Mouse (Mus musculus) retina, postnatal 7 days (tissue): ENCODE data around the gene Mdk.

ENCODE experiments used
- DNase-seq: peaks from one replicate; pipeline ENCODE4 v3.0.0-alpha.2; 2012; ENCODE audit warnings: low read depth, low spot score

Mdk gene

DNA sequence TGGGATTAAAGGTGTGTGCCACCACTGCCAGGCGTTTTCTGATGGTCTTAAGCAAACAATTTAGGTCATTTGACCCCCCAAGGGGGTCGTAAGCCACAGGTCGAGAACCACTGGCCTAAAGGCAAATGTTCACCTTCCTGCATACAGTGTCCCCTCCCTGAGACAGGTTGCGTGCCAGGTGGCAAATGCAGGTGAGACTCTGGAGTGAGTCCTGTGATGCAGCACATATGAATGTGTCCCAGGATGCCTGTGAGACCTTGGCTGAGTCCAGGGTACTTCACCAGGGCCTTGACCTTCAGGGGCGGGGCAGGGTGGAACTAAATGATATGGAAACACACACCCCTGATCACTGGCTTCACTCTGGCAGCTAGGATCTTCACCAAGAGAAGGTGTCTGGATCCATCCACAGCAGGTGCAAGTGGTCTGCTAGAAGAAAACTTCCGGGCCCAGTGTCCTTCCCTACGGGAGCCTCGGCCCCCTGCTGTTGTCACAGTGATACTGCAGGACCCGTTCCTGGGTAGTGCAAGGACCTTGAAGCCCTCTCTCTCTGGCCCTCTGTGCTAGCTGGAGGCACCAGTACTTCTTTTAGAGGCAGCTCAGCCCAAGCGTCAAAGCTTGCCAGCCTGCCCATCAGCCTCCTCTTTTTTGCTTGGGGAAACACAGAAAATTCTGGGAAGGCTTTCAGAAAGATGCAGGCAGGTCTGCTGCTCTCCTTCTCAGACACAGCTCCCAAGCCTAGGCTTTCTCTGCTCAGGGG lies 26.8 kb upstream of the Mdk start:
- no peak for DNase-seq

DNA sequence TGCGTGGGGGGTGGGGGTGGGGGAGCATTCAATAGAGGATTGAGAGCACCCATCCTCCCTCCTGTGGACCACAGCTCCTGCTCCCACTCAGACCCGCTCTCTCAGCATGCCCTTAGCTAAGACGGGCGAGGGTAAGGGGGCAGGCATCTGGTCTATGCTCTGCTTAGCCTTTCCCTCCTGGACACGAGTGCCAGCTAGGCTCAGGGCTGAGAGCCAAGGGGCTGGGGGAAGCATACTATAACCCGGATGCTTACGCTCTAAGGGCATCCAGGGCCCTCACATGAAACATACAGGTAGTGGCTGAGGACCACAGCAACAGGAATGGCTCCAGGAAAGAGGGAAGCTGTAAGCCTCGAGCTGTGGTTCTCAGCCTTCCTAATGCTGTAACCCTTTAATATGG lies 26.0 kb upstream of the Mdk start:
- no peak for DNase-seq

DNA sequence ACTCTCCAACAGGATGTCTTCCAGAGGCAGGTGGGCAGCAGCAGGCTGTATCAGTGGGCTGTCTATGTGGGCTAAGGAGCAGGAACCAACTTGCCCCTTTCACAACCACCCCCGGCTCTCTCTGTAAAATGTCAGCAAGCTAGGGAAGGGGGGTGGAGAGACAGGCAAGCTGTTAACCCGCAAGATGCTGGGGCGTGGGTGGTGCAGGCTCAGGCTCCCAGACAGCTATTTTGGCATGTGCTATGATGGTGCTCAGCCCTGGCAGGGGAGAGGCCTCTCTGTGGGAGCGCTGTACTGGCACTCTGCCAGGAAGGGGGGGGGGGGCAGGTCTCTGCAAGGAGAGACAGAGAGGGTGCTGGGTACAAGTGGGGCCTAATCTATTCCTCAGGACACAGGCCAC lies 25.0 kb upstream of the Mdk start:
- DNase-seq = no peak

DNA sequence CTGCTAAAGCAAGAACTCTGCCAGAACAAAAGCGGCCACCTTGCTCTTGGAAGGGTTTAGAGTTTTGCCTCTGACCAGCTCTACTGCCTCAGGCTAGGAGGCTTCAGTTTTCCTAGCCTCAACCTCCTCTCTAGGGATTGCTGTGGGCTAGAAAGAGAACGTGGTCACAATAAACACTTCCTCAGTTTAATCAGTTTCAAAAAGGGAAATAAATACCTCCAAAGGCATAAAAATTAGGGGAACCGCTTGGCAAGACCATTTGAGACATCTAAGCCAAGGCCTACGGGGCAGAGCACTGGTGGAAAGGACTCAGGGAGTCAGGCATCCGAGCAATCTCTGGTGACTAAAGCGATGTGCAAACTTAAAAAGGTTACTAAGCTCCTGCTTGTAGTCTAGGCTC lies 23.8 kb upstream of the Mdk start:
- DNase-seq = no peak

DNA sequence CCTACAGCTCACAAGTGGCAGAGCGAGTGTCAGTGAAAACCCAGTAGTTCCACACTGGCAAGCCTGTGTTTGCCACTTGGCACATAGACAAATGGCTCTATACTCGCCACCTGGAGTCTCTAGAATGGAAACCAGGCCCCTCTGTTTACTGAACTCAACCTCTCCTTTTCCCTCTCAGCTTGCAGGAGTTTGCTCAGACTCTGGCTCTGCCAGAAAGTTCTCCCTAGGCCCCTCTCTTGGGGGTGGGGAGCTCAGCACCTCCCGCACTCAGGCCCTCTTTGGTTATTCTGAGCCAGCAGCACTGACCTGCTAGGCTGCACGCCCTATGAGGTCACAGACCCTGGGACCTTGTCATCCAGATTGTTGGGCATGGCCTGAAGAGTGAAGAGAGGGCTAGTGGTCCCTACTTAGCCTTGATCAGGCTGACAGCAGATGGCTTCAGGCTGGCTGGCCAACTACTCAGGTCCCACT lies 23.1 kb upstream of the Mdk start:
- DNase-seq = no peak

DNA sequence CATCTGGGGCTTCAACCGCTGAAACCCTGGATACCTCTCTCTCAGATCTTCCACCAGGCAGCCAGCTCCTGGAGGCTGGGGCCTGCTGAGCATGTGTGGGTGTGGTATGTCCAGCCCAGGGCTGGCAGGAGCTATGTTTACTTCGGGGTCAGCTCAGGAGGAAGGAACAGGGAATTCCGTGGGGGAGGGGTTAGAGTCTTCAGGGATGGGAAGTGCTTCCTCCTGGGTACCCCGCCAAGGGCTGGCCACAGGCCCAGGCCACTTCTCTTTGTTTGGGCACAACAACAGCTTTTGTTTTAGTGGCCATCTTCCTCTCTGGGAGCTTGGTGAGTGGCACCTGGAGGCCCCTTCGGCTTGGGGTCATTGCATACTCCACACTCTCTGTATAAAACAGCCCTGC lies 21.7 kb upstream of the Mdk start:
- DNase-seq = no peak

DNA sequence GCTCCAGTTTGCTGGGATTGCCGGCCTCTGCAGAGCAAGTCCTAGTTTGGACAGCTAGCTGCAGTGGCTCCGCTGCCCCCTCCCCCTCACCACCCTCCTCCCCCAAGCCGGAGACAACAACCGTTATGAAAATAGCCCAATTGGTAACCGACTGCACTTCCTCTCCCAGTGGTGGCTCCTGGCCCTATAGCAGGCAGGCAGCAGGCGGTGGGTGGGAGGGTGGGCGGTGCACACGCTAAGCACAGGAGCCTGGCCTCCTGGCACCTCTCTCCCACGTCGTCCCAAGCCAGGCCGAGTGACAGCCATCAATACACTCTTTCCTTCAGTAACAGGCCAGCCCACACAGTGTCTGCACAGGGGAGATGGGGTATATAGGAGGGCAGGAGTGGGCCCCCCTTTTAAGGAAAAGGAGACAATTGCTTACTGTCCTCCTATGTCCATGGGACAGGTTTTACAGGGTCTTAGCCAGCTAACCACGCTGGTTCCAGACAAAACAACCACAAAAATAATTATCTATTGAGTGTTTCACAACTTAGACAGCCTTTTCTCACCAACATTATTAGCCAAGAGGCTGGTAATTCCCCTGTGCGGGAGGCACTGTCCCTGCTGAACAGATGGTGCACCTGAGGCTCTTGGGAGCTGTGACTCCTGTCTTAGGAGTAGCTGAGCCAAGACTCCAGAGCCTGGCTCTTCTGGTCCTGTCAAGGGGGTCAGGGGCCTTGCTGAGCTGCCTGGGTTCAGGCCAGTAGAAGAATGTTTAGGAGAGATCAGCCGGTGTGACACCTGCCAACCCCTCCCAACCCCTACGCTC lies 18.4 kb upstream of the Mdk start:
- DNase-seq = no peak

DNA sequence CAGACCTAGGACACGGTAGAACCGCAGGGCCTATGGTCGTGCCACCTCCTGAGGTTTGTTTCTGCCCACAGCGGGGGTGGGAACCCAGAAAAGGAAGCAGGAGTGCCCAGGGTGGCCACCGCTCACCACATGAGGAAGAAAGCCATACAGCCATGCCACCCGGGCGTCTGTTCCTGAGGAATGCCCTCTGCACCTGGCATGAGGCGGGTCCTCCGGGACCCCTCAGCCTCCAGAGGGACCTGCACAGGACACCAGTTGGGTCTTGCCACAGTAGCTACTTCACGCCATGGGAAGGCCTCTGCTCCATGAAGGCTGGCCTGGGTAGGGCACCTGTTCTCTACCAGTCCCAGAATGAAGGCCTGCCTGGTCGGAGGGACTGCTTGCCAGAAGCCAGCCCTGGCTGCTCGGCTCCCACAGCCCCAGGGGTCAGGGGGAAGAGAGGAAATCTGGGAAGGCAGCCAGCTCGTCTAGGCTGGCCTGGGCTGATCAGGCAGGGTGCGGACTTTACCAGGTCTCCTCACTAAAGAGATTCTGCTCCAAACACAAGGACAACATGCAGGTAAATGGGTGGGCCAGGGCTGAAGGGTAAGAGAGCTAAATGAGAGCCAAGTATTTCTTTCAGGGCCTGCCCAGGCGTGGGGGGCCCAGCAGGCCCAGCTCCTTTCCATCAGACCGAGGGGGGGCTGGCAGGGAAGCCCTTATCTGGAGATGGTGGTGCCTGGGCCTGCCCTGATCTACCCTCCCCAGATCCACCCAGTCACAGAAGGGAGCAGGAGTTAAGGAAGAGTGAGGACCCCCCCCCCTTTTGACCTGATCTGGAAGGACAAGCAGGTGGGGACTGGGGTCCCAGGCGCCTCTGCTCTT lies 17.5 kb upstream of the Mdk start:
- DNase-seq = no peak

DNA sequence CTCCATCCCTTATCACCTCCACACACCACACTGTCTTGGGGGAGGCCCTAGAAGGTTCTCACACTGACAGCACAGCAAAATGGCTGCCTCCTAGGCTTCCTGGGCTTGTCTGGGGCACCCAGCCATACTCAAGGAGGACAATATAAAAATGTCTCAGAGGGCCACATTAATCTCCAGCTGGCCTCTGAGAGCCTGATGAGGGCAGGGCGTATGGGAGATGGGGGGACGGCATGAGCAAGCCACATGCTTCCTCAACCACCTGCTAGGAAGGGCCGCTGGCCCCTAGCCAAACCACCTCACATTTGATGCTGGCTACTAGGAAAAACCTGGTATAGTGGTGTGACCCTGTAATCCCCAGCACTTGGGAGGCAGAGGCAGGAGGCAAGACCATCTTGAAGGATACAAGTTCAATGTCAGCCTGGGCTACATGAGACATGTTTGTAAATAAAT lies 16.7 kb upstream of the Mdk start:
- no peak for DNase-seq

DNA sequence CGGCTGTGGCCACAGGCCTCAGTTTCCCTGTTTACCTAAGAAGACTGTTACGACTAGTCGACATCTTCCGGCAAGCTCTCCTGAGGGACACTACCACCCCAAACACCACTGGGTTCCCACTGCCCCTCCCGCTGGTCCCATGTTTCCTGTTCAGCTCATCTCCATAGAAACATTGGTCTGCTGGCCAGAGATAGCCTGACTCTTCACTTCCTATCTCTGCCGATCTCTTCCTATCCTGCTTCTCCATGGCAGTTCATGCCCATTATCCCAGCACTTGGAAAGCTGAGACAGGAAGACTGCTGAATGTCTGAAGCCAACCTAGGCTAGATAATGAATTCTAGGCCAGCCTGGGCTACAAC lies 16.0 kb upstream of the Mdk start:
- DNase-seq = no peak

DNA sequence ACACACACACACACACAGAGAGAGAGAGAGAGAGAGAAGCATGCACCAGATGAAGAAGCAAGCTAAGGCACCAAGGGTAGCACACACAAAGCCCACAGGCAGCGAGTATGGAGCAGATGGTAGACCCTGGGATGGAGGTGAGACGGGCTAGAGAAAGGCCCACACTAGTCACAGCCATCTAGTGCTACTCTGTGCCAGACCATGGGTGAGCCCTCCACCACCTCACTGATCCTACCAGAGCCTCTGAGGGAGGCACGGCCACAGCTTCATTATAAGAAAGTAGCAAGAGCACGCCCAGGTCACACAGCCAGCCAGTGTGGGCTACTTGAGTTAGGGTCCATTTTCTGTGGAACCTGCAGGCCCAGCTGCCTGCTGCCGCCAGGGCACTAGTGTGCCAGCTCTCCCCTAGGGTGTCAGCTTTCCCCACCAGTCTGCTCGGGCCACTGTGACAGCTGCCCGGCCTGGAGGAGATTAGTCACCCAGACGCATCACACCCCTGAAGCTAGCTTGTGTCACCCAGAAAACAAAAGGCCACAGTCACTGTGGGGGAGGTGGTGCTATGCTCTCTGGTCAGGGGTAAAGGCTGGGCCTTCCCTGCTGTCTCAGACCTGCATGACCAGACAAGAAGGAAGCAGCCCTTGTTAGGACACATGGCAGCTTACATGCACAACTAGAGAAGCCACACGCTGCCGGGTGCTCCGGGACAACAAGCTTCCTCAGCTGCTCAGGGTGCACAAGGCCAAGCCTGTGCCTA lies 15.5 kb upstream of the Mdk start:
- no peak for DNase-seq

DNA sequence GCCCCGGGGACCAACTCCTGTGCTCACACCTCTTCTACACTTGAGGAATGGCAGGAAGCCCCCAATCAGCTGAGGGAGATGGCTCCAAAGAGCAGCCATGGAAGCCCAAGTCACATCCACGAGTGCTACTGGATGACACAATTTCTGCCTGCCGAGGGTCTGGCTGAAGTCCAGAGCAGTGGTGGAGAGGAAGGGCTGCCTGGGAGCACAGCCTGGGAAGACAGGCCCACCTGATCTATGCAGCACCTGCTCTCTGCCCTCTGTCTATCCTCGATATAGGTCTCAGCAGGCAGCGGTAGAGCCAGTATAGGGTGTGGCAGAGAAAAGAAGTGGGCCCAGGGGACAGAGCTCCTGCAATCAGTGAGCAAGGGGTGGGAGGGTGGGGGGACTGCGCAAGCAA lies 14.7 kb upstream of the Mdk start:
- DNase-seq = no peak

DNA sequence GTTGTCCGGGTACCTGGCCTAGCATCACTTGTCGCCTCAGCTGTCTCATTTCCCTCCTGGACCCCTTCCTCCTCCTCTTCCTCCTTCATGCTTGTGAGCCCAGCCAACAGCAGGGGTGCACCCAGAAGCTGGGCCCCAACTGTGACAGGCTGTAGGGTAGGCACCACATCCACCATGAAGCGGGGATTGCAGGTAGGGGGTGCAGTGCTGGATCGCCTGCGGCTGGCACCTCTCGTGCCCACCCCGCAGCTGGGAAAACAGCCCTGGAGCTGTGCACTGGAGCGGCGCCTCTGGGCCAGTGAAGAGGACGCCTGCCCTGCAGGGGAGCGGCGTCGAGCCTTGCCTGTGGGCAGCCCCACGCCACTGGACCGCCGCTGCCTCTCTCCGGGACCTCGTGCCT lies 13.4 kb upstream of the Mdk start, which contains the start of gene Gm9821:
Gene Gm9821 (plus strand): TSS at position 221 of the 400 bp plus-strand sequence.
- no peak for DNase-seq

DNA sequence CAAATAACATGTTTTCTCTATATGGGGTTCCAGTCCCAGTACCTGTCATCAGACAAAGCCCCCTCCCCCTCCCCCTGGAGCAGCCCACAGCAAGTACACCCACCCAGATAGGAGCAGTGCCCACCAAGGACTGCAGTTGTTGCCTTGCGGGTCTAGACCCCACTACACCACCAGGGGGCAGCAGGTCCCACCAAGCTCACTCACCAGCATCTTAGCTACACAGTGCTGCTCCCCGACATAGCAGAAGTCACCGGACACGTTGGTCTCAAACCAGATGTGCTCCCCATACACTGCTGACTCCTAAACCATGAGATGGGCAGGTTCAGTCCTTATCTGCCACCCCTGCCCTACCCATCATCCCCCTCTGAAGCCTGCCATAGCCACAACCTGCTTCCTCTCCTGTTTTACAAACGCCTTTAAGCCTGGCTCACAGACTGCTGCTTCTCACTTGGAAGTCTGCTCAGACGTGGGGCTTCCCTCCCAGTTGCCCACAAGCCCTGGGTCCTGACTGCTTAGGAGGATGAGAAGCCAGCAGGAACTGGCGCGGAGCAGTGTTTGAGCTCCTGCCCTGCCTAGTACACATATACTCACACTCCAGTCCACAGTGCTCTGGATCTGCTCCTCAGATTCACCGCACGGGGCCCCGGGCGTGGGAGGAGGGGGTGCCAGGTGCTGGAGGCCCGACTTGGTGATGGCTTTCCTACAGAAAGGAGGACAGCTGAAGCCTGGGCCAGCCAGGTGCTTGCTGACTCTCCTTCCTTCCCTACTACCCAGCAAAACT lies 12.3 kb upstream of the Mdk start:
- no peak for DNase-seq

DNA sequence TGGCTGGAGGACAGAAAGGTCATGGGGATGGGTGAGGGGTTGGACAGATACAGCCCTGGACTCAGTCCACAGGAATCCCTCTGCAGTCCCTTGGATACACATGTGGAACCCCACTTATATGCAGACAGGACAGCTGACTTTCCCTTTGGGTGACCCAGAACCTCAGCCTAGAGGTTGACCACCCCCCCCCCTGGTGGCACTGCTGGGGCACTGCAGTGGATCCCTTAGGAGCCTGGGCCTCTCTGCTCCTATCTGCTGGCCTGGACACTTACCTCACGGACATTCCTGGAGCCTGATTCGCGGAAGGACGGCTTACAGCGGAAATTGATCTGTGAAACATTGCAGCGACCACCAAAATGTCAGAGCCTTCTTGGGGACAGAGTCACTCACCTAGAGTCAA lies 10.3 kb upstream of the Mdk start:
- no peak for DNase-seq

DNA sequence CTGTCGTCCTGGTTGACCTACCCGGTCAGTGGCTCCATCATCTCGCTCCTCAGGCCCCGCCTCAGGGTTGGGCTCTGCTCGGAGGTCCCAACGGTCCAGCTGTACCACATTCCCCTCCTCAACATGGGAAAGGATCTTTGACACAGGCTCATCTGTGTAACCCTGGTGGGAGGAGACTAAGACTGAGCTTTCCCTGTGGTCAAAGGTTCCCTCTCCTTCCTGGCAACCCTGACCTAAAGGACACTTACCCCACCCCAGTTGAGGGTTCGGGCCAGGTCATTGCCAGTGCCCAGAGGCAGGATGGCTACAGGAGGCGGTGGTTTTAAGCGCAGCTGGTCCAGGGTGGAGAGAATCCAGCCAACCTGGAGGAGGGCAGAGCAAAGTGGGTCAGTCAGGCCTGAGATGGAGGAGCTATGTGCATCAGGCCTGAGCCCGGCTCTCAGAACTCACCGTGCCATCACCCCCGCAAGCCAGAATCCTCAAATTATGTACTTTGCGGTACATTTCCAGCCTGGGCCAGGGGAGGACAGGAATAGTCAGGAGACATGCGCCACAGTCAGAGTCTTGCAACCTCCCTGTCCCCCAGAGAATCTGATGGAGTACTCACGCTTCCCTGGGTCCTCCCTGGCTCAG lies 7.3 kb upstream of the Mdk start:
- DNase-seq = no peak

DNA sequence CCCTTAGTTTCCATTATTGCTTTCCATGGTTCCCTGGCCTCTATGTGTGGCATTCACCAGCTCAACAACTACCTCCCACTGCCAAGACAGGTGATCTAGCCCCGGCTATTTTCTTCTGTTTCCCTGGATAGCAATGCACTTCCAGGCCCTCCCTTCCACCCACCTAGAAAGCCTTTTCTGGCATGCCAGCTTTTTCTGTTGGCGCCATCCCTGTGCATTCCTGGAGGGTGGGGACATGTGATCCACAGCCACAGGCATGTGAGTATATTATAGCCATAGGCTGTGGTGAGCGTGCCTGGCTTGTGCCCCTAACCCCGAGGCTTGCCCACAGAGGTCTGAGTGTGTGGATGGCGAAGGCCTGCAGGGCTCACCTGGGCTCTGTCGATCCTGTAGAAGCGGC lies 4.1 kb upstream of the Mdk start:
- DNase-seq = no peak

DNA sequence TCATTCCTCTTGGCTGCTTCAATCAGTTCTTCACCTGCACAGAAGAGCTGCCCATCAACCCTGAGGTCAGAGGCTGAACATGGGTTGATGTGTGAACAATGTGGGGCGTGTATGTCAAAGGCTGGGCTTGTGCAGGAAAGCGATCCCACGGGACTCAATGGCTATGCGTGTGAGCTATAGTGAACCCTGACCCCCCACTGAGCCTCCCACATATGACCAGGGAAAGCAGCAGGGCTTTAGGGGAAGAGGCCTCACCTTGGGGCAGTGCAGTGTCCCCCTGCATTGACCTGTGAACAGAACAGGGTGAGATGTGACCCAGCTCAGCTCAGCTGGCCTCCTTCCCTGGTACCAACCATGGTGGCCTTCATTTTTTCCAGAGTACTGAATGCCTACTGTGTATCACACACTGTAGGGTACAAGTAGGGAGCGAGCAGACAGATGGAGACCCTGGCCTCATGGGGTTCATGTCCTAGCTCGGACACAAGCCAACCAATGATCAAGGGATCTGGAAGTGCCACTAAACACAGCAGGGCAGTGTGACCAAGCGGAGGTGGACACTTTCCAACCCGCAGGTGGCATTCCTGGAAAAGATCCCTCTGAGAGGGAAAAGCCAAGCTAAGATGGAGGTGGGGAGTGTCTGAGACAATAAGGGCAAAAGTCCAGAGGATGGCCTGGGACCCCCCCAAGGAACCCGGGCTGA lies 2.9 kb upstream of the Mdk start:
- DNase-seq = no peak

DNA sequence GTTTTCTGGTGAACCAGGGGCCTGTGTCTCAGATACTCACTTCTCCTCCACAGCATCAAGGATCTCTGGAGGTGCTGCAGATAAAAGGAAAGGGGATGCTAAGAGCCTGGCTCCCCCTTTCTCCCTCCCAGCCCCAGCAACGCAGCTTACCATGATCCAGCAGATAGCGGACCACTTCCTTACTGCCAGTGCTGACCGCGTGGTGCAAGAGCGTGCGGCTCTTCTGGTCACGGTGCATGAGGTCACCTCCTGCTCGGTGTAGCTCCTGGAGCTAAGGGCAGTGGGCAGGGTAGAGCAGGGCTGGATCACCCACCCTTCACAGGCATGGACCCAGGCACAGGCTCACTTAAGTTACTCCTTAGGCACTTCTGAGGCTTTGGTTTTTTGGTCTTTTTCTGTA lies 1.9 kb upstream of the Mdk start:
- DNase-seq = no peak

DNA sequence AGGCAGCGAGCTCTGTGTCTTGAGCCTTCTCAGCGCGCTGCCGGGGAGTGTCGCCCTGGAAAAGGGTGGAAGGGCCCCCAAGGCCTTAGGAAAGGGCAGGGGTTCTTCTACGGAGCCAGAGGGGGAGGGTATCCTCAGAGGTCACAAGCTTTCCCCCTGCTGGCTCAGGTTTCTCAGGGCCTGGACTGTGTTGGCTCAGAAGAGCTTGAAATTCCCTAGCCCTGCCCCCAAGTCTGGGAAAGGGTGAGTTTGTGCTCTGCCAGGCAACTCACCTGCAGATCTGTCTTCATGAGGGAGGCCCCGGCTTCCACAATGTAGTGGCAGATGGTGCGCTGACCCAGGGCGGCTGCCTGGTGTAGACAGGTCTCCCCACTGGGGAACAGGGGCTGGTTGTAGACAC lies 1.4 kb upstream of the Mdk start:
- DNase-seq = no peak
